ENCODE assay signal across 18 mouse cellular contexts in the genomic region with DNA sequence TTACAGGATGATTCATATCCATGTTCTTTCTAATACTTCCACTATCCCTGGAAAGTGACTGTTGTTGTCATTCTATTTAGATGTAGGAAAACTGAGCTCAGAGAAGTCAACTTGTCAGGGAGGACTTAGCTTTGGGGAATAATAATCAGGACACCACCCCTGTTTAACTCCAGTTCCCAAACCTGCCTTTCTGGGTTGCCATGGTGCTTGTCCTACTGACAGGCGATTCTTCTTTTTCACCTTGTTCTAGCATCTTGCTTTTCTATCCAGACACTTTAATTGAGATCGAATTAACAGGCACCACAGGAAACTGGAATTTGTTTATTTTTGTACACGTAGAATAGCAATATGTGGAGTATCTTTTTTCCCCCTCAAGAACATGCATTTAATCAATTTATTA.
"Had no signal": no experiment of that assay in that cellular context is flagged by ENCODE, and none has a peak within 500 bp of the region (broad histone marks: within the 10 kb centered on the region; RNA-seq: fewer than 3 reads in every experiment).

No protein-coding gene starts in this region.

- H3K4me1 ChIP-seq: liver, embryonic 15.5 days; megakaryocyte, embryonic 14.5 days; neural tube, embryonic 12.5 days; stomach, embryonic 15.5 days had no signal

- DNase-seq: liver, postnatal 0 days; lung, adult 2 months; lung, postnatal 14 days; lung, postnatal 36 days; midbrain, embryonic 14.5 days; right cerebral cortex, postnatal 14 days; thymus, adult 2 months; thymus, postnatal 25 days; thymus, postnatal 4 days had no signal

- H3K4me3 ChIP-seq: liver, embryonic 15.5 days; lung, embryonic 15.5 days; megakaryocyte, embryonic 14.5 days; midbrain, embryonic 12.5 days; neural tube, embryonic 12.5 days; stomach, embryonic 15.5 days had no signal

- H3K4me2 ChIP-seq: liver, embryonic 15.5 days; midbrain, embryonic 12.5 days; neural tube, embryonic 12.5 days had no signal

- H3K36me3 ChIP-seq: liver, embryonic 15.5 days; lung, embryonic 15.5 days; midbrain, embryonic 12.5 days; neural tube, embryonic 12.5 days; stomach, embryonic 15.5 days had no signal

- H3K9ac ChIP-seq: liver, embryonic 15.5 days; liver, postnatal 0 days; lung, embryonic 15.5 days; midbrain, embryonic 12.5 days; neural tube, embryonic 12.5 days; stomach, embryonic 15.5 days had no signal

- H3K27me3 ChIP-seq: liver, embryonic 15.5 days; megakaryocyte, embryonic 14.5 days; midbrain, embryonic 12.5 days; neural tube, embryonic 12.5 days; stomach, embryonic 15.5 days had no signal

- H3K9me3 ChIP-seq: liver, embryonic 15.5 days; lung, embryonic 15.5 days; midbrain, embryonic 12.5 days; neural tube, embryonic 12.5 days; stomach, embryonic 15.5 days had no signal

- ATAC-seq: liver, postnatal 0 days; lung, postnatal 0 days had no signal

- H3K27ac ChIP-seq: liver, embryonic 15.5 days; lung, embryonic 15.5 days; macrophage; midbrain, embryonic 12.5 days; neural tube, embryonic 12.5 days; stomach, embryonic 15.5 days; stomach, postnatal 0 days had no signal
